Mouse (Mus musculus) brain, embryonic 18.5 days (tissue): ENCODE results near the gene Mxi1.
"Not testable (repeated sequence)": the region's sequence is repeated elsewhere in the genome, so short reads cannot be mapped to it uniquely, and the experiment has no call there.

ENCODE experiments used
- DNase-seq: peaks from one replicate; pipeline ENCODE4 v3.0.0-alpha.2; 2012; ENCODE audit warnings: low read depth, low spot score

Gene Mxi1

GRCm38 (mm10) chr19:53364551-53364950, 54.2 kb downstream of the Mxi1 start:
- DNase-seq: no peak

GRCm38 (mm10) chr19:53364963-53365362, 54.6 kb downstream of the Mxi1 start:
- DNase-seq: peak; percentile 40

- no peak for DNase-seq
These were observed 55.9 kb downstream of the Mxi1 start for GRCm38 (mm10) chr19:53366057-53366775.

- no peak for DNase-seq
These were observed 56.6 kb downstream of the Mxi1 start for GRCm38 (mm10) chr19:53366881-53367280.

- DNase-seq: peak; percentile 43
These were observed 59.2 kb downstream of the Mxi1 start for GRCm38 (mm10) chr19:53369469-53370043.

GRCm38 (mm10) chr19:53370233-53370632, 59.9 kb downstream of the Mxi1 start:
- no peak for DNase-seq

- no peak for DNase-seq
These were observed 61.3 kb downstream of the Mxi1 start, which contains the start of gene Gm10197 for GRCm38 (mm10) chr19:53371666-53372065. TSS of gene Gm10197 (minus strand) at chr19:53371766.

GRCm38 (mm10) chr19:53373570-53373969, 63.3 kb downstream of the Mxi1 start:
- no peak for DNase-seq

- DNase-seq: no peak
These were observed 65.0 kb downstream of the Mxi1 start for GRCm38 (mm10) chr19:53375299-53375698.

GRCm38 (mm10) chr19:53375816-53376215, 65.5 kb downstream of the Mxi1 start:
- no peak for DNase-seq

GRCm38 (mm10) chr19:53377652-53378051, 67.3 kb downstream of the Mxi1 start:
- no peak for DNase-seq

- no peak for DNase-seq
These were observed 68.1 kb downstream of the Mxi1 start for GRCm38 (mm10) chr19:53378421-53378820.

GRCm38 (mm10) chr19:53383336-53383735, 73.0 kb downstream of the Mxi1 start:
- no peak for DNase-seq

- no peak for DNase-seq
These were observed 79.1 kb downstream of the Mxi1 start for GRCm38 (mm10) chr19:53389417-53389816.

- DNase-seq: no peak
These were observed 79.6 kb downstream of the Mxi1 start for GRCm38 (mm10) chr19:53389851-53390431.

- DNase-seq: peak; percentile 99
These were observed 80.2 kb downstream of the Mxi1 start, which contains the start of gene Smndc1 for GRCm38 (mm10) chr19:53390495-53391007. TSS of gene Smndc1 (minus strand) at chr19:53390578.

GRCm38 (mm10) chr19:53391386-53391785, 81.1 kb downstream of the Mxi1 start:
- DNase-seq: no peak

- DNase-seq: no peak
These were observed 81.5 kb downstream of the Mxi1 start for GRCm38 (mm10) chr19:53391787-53392186.

- no peak for DNase-seq
These were observed 82.5 kb downstream of the Mxi1 start for GRCm38 (mm10) chr19:53392781-53393343.

GRCm38 (mm10) chr19:53393646-53394045, 83.3 kb downstream of the Mxi1 start:
- no peak for DNase-seq

- peak; percentile 32 for DNase-seq
These were observed 84.2 kb downstream of the Mxi1 start for GRCm38 (mm10) chr19:53394552-53394951.

- not testable (repeated sequence) for DNase-seq
These were observed 84.6 kb downstream of the Mxi1 start for GRCm38 (mm10) chr19:53394956-53395355.
